ENCODE assay signal across 9 mouse cellular contexts in genomic region chr10:24395999-24396784, GRCm38 (mm10).
DNase-seq lines count a peak whose midpoint lies in the region; ATAC-seq and TF ChIP-seq lines count a peak whose summit lies in the region.
"Had no signal": no experiment of that assay in that cellular context is flagged by ENCODE, and none has a peak within 500 bp of the region (broad histone marks: within the 10 kb centered on the region; RNA-seq: fewer than 3 reads in every experiment).

No protein-coding gene starts in this region.

- 59% methylated on average over 13 of the region's 13 CpGs for WGBS in limb, embryonic 11.5 days
- 66% methylated on average over 13 of the region's 13 CpGs for WGBS in limb, embryonic 10.5 days
- WGBS in olfactory bulb, adult 2 months, result 46% methylated on average over 13 of the region's 13 CpGs
- WGBS in intestine, postnatal 0 days, result 75% methylated on average over 13 of the region's 13 CpGs

- no peak overlapping the region for H3K4me3 ChIP-seq in limb, embryonic 11.5 days (ENCODE audit: low read depth, low read length)
- H3K4me3 ChIP-seq in limb, embryonic 10.5 days, result no peak overlapping the region
- no peak overlapping the region for H3K4me3 ChIP-seq in olfactory bulb, adult 2 months (ENCODE audit: insufficient read depth, low read depth, low read length)
- H3K4me3 ChIP-seq in intestine, postnatal 0 days (ENCODE audit: low read depth, low read length), result no peak overlapping the region

- peak; percentile 36 for DNase-seq in limb, embryonic 11.5 days (ENCODE audit: low spot score)
- no peak for DNase-seq in limb, embryonic 10.5 days (ENCODE audit: low spot score)
- peak; percentile 28 for DNase-seq in embryo, embryonic 10.5 days (ENCODE audit: low spot score)
- peak; percentile 60 to 85 for DNase-seq in gastrocnemius, adult 8-10 months (ENCODE audit: low spot score in 2 of 2)
- DNase-seq in ovary, postnatal 14 days (ENCODE audit: low spot score), result no peak
- DNase-seq: cerebellum, adult 11 months; lung, embryonic 14.5 days had no signal

- no peak overlapping the region for H3K4me2 ChIP-seq in limb, embryonic 11.5 days (ENCODE audit: low read depth, severe bottlenecking)
- H3K4me2 ChIP-seq in intestine, postnatal 0 days (replicated peaks; ENCODE audit: low read depth), result no peak overlapping the region
- H3K4me2 ChIP-seq: lung, embryonic 14.5 days had no signal

- no peak overlapping the region for H3K27ac ChIP-seq in limb, embryonic 11.5 days (replicated peaks; ENCODE audit: low read depth, low read length)
- no peak overlapping the region for H3K27ac ChIP-seq in limb, embryonic 10.5 days
- H3K27ac ChIP-seq in olfactory bulb, adult 2 months (ENCODE audit: insufficient read depth, low read depth, low read length), result peak overlapping the region; percentile 57; the same call in 1 of the 2 replicates
- no peak overlapping the region for H3K27ac ChIP-seq in intestine, postnatal 0 days (ENCODE audit: low read depth, low read length)

- no peaks in the 10 kb centered on the region for H3K9me3 ChIP-seq in limb, embryonic 11.5 days (ENCODE audit: control insufficient read depth, low read length)
- no peaks in the 10 kb centered on the region for H3K9me3 ChIP-seq in limb, embryonic 10.5 days (replicated peaks)
- H3K9me3 ChIP-seq in intestine, postnatal 0 days (ENCODE audit: control insufficient read depth), result no peaks in the 10 kb centered on the region

- no peak for TF ChIP-seq CTCF in olfactory bulb, adult 2 months (IDR thresholded peaks at IDR 0.05; ENCODE audit: insufficient read depth, low read depth, low read length)
- no peak for TF ChIP-seq CTCF in intestine, postnatal 0 days (IDR thresholded peaks at IDR 0.05; ENCODE audit: low read depth)

- H3K9ac ChIP-seq in limb, embryonic 11.5 days (ENCODE audit: low read length), result no peak overlapping the region
- no peak overlapping the region for H3K9ac ChIP-seq in intestine, postnatal 0 days (ENCODE audit: low read depth, low read length)
- H3K9ac ChIP-seq: lung, embryonic 14.5 days had no signal

- H3K27me3 ChIP-seq in limb, embryonic 11.5 days (ENCODE audit: control insufficient read depth, insufficient read depth, low read length), result no peaks in the 10 kb centered on the region
- H3K27me3 ChIP-seq in limb, embryonic 10.5 days (ENCODE audit: low read depth, poor library complexity, severe bottlenecking), result no peaks in the 10 kb centered on the region
- H3K27me3 ChIP-seq in intestine, postnatal 0 days (replicated peaks; ENCODE audit: control insufficient read depth, insufficient read depth, low read length), result no peaks in the 10 kb centered on the region

- ATAC-seq in limb, embryonic 11.5 days (ENCODE audit: insufficient number of reproducible peaks, low FRiP score, low TSS enrichment, low read depth), result no peak
- no peak for ATAC-seq in intestine, postnatal 0 days

- no peaks in the 10 kb centered on the region for H3K4me1 ChIP-seq in limb, embryonic 11.5 days (ENCODE audit: control insufficient read depth, insufficient read depth, low read length)
- H3K4me1 ChIP-seq in limb, embryonic 10.5 days, result no peaks in the 10 kb centered on the region
- no peaks in the 10 kb centered on the region for H3K4me1 ChIP-seq in olfactory bulb, adult 2 months (ENCODE audit: control insufficient read depth, insufficient read depth, low read length)
- H3K4me1 ChIP-seq in intestine, postnatal 0 days (replicated peaks; ENCODE audit: control insufficient read depth, insufficient read depth, low read length), result 0 out of 2 replicates have a peak, but pooled peaks cover 2% of the 10 kb centered on the region

- no peaks in the 10 kb centered on the region for H3K36me3 ChIP-seq in limb, embryonic 11.5 days (ENCODE audit: control insufficient read depth, insufficient read depth, low read length)
- no peaks in the 10 kb centered on the region for H3K36me3 ChIP-seq in limb, embryonic 10.5 days
- no peaks in the 10 kb centered on the region for H3K36me3 ChIP-seq in intestine, postnatal 0 days (ENCODE audit: control insufficient read depth, insufficient read depth)

- no peak for TF ChIP-seq POLR2A in olfactory bulb, adult 2 months (IDR thresholded peaks at IDR 0.05; ENCODE audit: insufficient read depth, low read depth, low read length)

Comparison
In these comparisons a context has a peak if more than half of its experiments do, and no peak if none do; other contexts are left out.
1. DNase-seq: peak in limb, embryonic 11.5 days (single experiment), embryo, embryonic 10.5 days (single experiment) and gastrocnemius, adult 8-10 months (2 of 2); none in limb, embryonic 10.5 days (single experiment) and ovary, postnatal 14 days (single experiment).